Mouse (Mus musculus): ENCODE measurements at regions not wholly inside any gene's neighbourhood (a gene's known extent, or its start where the extent isn't known, plus 50 kb on each side); places are given as distances from the start of the nearest gene placed in this dataset.

GRCm38 (mm10) chr13:51899319-51900042 lies 53.0 kb downstream of the Gadd45g start:
- ATAC-seq (replicated peaks; ENCODE audit: low FRiP score, poor library complexity, severe bottlenecking): no peak

- ATAC-seq (replicated peaks; ENCODE audit: low FRiP score, poor library complexity, severe bottlenecking): no peak
These were observed 53.6 kb downstream of the Gadd45g start for GRCm38 (mm10) chr13:51900043-51900440.

- no peak for ATAC-seq (replicated peaks; ENCODE audit: low FRiP score, poor library complexity, severe bottlenecking)
These were observed 56.2 kb downstream of the Gadd45g start for GRCm38 (mm10) chr13:51902482-51903285.

- ATAC-seq (replicated peaks; ENCODE audit: low FRiP score, poor library complexity, severe bottlenecking): no peak
These were observed 57.0 kb downstream of the Gadd45g start for GRCm38 (mm10) chr13:51903324-51903939.

- no peak for ATAC-seq (replicated peaks; ENCODE audit: low FRiP score, poor library complexity, severe bottlenecking)
These were observed 58.8 kb downstream of the Gadd45g start for GRCm38 (mm10) chr13:51905270-51905669.

GRCm38 (mm10) chr13:51906103-51906502 lies 59.6 kb downstream of the Gadd45g start:
- no peak for ATAC-seq (replicated peaks; ENCODE audit: low FRiP score, poor library complexity, severe bottlenecking)

- ATAC-seq (replicated peaks; ENCODE audit: low FRiP score, poor library complexity, severe bottlenecking): no peak
These were observed 62.0 kb downstream of the Gadd45g start for GRCm38 (mm10) chr13:51908514-51908913.

- ATAC-seq (replicated peaks; ENCODE audit: low FRiP score, poor library complexity, severe bottlenecking): no peak
These were observed 65.0 kb downstream of the Gadd45g start for GRCm38 (mm10) chr13:51911296-51911998.

GRCm38 (mm10) chr13:51912477-51912876 lies 66.0 kb downstream of the Gadd45g start:
- ATAC-seq (replicated peaks; ENCODE audit: low FRiP score, poor library complexity, severe bottlenecking): no peak

GRCm38 (mm10) chr13:51912994-51913393 lies 66.5 kb downstream of the Gadd45g start:
- no peak for ATAC-seq (replicated peaks; ENCODE audit: low FRiP score, poor library complexity, severe bottlenecking)

- ATAC-seq (replicated peaks; ENCODE audit: low FRiP score, poor library complexity, severe bottlenecking): no peak
These were observed 70.3 kb downstream of the Gadd45g start for GRCm38 (mm10) chr13:51916666-51917240.

GRCm38 (mm10) chr13:51917658-51918057 lies 71.2 kb downstream of the Gadd45g start:
- no peak for ATAC-seq (replicated peaks; ENCODE audit: low FRiP score, poor library complexity, severe bottlenecking)

- ATAC-seq (replicated peaks; ENCODE audit: low FRiP score, poor library complexity, severe bottlenecking): no peak
These were observed 71.6 kb downstream of the Gadd45g start for GRCm38 (mm10) chr13:51918108-51918507.

- ATAC-seq (replicated peaks; ENCODE audit: low FRiP score, poor library complexity, severe bottlenecking): no peak
These were observed 72.3 kb downstream of the Gadd45g start for GRCm38 (mm10) chr13:51918781-51919170.

GRCm38 (mm10) chr13:51919171-51919793 lies 72.8 kb downstream of the Gadd45g start:
- ATAC-seq (replicated peaks; ENCODE audit: low FRiP score, poor library complexity, severe bottlenecking): no peak

- no peak for ATAC-seq (replicated peaks; ENCODE audit: low FRiP score, poor library complexity, severe bottlenecking)
These were observed 73.5 kb downstream of the Gadd45g start for GRCm38 (mm10) chr13:51919937-51920336.

GRCm38 (mm10) chr13:51920511-51921351 lies 74.3 kb downstream of the Gadd45g start:
- no peak for ATAC-seq (replicated peaks; ENCODE audit: low FRiP score, poor library complexity, severe bottlenecking)

GRCm38 (mm10) chr13:51921550-51921949 lies 75.1 kb downstream of the Gadd45g start:
- no peak for ATAC-seq (replicated peaks; ENCODE audit: low FRiP score, poor library complexity, severe bottlenecking)

GRCm38 (mm10) chr13:51926764-51927163 lies 80.3 kb downstream of the Gadd45g start:
- no peak for ATAC-seq (replicated peaks; ENCODE audit: low FRiP score, poor library complexity, severe bottlenecking)
